Mouse (Mus musculus) adrenal gland, adult 18-20 months (tissue): ENCODE results near the gene Cbfa2t2. TPM values are rescaled to one million over a fixed set of nuclear protein-coding genes. Genes with fewer than 3 reads are reported as not detected.

Experiments
- total RNA-seq, 2 experiments: library from RNA; stranded (reverse); gene quantifications; 1 replicate in 1 of 2; 2 replicates in 1 of 2; pipeline ENCODE4 v1.2.3; 2021

The Cbfa2t2 gene
- total RNA-seq, 2 experiments from 2014 or later = 28.7 to 36.9 TPM

Other genes starting within 250 kb of the Cbfa2t2 start
- not detected for gene Bpifb1, start 245.7 kb upstream of the Cbfa2t2 start, total RNA-seq
- gene Bpifb5, start 212.7 kb upstream of the Cbfa2t2 start, total RNA-seq = not detected
- gene Bpifb9a, start 178.6 kb upstream of the Cbfa2t2 start, total RNA-seq = not detected
- gene Bpifb9b, start 129.3 kb upstream of the Cbfa2t2 start, total RNA-seq = not detected
- 10 to 100 TPM in 1 of 2 experiments, 1 to 10 TPM in 1; 9.3 to 13.6 TPM for gene Cdk5rap1, start 63.5 kb upstream of the Cbfa2t2 start, total RNA-seq
- gene Snta1, start 28.4 kb upstream of the Cbfa2t2 start, total RNA-seq = 10 to 100 TPM; 23.8 to 29.3 TPM
- under 1 TPM in 1 of 2 experiments, not detected in 1; 0.46 TPM for gene 1700003F12Rik, start 110.6 kb downstream of the Cbfa2t2 start, total RNA-seq
- under 1 TPM in 1 of 2 experiments, not detected in 1; 0.19 TPM for gene Actl10, start 115.3 kb downstream of the Cbfa2t2 start, total RNA-seq
- gene Necab3, start 122.4 kb downstream of the Cbfa2t2 start, total RNA-seq = 1 to 10 TPM in 1 of 2 experiments, under 1 TPM in 1; 0.86 to 1.6 TPM
- 1 to 10 TPM; 7.5 to 8.9 TPM for gene E2f1, start 133.4 kb downstream of the Cbfa2t2 start, total RNA-seq
- 10 to 100 TPM; 30.1 to 33.9 TPM for gene Pxmp4, start 167.2 kb downstream of the Cbfa2t2 start, total RNA-seq
- 1 to 10 TPM; 3.8 TPM for gene Zfp341, start 176.8 kb downstream of the Cbfa2t2 start, total RNA-seq
- not detected for gene 4930519P11Rik, start 177.0 kb downstream of the Cbfa2t2 start, total RNA-seq
- 100 to 1,000 TPM; 206 to 285 TPM for gene Chmp4b, start 215.2 kb downstream of the Cbfa2t2 start, total RNA-seq